Mouse (Mus musculus) E14TG2a.4 (cell line): Measurements from ENCODE around the gene Pank2.

Source experiments
- CTCF ChIP-seq: conservative IDR thresholded peaks from 2 replicates; pipeline ENCODE4 v1.5.1; 2014; ENCODE audit warnings: low read length
- NANOG ChIP-seq: IDR thresholded peaks from 2 replicates; pipeline ENCODE4 v1.6.1; 2014; ENCODE audit warnings: borderline replicate concordance, low read length, mixed read lengths
- POU5F1 ChIP-seq: IDR thresholded peaks from 2 replicates; pipeline ENCODE4 v1.6.1; 2014; ENCODE audit warnings: low read length, borderline replicate concordance

DNA sequence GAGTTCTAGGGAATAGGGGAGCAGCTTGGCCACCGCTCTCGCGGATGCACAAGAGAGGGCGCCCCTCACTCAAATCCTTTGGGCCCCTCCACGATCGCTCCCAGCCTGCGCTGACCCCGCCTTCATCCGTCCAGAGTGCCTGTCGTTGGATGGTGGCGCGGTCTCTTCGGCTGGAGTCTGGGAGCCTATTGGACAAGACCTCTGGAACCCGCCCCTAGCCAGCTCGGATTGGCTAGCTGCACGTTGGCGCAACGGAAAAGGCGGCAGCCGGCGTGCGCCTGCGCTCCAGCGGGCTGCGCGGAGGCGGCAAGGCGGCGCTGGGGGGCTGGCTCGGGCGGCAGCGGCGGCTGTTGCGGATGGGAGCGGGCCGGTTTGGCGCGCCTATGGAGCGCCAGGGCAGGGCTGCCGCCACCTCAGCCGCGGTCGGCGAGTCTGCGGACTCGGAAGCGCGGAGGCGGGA, at the start of gene Pank2:
- TF ChIP-seq CTCF (no peak), POU5F1 (no peak), NANOG (no peak)
